Mouse (Mus musculus) c-Kit-positive CD71-positive TER-119-negative erythroid progenitor cells, embryonic 14.5 days (primary cell): ENCODE results near the gene Npas3.

Source experiments
- DNase-seq: peaks from one replicate; pipeline ENCODE4 v3.0.0-alpha.2; 2013; ENCODE audit warnings: low read depth

Gene Npas3

DNA sequence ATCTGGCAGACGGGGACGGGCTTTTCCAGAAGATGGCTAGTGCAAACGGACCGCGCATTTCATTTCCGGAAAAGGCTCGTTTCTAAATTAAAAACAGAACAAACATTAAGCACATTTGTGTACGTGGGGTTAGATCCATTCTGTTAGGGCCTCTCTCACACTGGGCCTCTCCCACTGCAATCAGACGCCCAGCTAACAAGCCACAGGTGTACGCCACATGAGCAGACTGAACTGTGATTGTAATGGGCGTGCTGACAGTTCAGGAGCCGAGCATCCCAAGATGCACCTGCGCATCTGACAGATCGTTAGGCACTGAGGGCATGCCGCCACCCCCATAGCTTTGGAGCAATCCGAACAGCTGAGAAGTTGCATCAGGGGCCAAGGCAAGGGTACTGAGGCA lies 816.5 kb downstream of the Npas3 start:
- DNase-seq, result no peak

DNA sequence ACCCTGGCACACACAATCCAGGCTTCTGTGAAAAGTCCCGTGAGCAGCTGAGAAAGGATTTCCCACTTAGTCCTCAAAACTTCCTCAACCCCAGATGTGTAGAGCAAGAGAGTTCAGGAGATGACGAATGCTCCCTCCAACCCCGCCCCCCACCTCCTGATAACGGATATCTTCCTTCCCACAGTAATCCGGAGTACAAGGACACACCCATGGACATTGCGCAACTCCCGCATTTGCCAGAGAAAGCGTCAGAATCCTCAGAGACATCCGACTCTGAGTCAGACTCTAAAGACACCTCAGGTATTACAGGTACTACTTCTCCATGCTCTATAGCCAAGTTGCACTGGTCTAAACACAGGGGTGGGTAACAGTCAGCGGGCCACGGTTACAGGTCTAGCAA lies 817.1 kb downstream of the Npas3 start:
- peak; percentile 9 for DNase-seq

DNA sequence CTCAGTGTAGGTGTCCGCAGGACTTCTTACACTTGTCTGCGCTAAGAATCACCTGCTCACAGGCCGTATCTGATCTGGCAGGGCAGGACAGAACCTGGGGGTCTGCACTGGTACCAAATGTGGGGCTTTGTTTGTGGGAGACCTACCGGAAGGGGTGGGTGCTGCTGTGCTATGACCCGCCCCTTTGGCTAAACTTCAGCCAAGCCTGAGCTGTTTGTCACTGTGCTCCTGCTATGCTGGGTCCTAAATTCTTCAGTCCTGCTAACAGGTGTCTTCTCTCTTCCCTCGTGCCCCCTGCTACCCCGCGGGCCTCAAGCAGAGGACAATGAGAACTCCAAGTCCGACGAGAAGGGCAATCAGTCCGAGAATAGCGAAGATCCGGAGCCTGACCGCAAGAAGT lies 818.9 kb downstream of the Npas3 start:
- no peak for DNase-seq

DNA sequence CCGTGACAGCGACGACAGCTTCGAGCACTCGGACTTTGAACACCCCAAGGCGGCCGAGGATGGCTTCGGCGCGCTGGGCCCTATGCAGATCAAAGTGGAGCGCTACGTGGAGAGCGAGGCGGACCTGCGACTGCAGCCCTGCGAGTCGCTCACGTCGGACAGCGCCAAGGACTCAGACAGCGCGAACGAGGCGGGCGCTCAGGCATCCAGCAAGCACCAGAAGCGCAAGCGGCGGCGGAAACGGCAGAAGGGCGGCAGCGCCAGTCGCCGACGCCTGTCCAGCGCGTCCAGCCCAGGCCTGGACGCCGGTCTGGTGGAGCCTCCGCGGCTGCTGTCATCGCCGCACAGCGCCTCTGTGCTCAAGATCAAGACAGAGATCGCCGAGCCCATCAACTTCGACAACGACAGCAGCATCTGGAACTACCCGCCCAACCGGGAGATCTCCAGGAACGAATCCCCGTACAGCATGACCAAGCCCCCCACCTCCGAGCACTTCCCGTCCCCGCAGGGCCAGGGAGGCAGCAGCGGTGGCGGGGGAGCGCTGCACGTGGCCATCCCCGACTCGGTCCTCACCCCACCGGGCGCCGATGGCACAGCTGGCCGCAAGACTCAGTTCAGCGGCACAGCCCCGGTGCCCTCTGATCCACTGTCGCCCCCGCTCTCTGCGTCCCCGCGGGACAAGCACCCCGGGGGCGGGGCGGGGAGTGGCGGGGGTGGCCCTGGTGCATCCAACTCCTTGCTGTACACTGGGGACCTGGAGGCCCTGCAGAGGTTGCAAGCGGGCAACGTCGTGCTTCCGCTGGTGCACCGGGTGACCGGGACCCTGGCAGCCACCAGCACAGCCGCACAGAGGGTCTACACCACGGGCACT lies 819.6 kb downstream of the Npas3 start:
- DNase-seq, result no peak

DNA sequence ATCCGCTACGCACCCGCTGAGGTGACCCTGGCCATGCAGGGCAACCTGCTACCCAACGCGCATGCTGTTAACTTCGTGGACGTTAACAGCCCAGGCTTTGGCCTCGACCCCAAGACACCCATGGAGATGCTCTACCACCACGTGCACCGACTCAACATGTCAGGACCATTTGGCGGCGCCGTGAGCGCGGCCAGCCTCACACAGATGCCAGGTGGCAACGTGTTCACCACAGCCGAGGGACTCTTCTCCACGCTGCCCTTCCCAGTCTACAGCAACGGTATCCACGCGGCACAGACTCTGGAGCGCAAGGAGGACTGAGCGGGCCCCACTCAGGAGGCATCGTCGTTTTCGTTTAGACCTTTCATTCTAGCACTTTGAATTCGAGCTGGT lies 820.3 kb downstream of the Npas3 start:
- no peak for DNase-seq

DNA sequence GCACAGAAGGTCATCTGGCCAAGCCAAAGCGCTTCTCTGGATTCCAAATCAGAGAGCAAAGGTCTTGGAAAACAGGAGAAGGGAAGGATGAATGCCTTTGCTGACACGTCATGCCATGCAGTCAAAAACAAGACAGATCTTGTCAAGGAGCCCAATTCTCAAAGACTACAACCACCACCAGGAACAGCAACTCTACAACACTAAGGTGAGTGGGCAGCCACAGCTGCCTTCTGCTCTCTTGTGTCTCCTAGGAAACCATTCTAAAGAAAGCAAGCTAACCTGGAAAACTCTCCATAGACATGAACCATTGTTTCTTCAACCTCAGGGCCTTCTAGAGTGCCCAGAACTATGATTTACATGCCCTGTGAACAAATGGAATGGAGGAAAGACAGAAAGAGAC lies 825.5 kb downstream of the Npas3 start:
- DNase-seq, result no peak

DNA sequence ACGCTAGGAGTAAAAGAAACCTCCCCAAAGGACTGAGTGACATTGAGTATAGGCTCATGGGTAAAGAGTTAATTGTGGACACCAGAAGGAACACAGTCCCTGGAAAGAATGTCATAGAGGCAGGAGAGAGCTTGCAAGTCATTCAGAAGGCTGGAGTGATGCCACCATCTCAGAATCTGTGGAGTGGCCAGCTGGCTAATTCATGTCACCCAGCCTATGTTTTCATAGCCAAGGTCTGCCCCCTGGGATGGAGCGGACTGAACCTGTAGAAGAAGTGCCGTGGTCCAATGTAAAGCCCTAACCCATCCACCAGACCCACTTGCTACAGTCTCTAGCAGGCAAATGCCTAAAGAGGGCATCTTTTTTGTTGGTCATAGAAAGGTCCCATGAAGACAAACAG lies 832.5 kb downstream of the Npas3 start:
- DNase-seq, result no peak

DNA sequence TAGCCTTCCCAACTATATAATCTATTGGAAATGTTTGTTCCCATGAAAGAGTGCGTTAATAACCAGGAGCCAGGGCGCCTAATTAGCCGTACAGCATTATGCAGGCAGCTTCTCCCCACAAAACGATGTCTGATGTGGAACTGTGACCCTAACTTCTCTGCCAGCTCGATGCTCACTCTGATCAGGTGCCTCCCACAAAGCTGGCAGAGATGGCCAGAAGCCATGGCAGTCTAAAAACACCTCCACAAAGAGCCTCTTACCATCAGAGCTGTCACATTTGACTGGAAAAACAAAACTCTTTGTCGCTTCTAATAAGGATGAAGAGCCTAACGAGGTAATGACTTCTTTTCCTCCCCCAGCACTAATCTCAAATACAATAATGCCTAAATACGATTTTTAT lies 845.3 kb downstream of the Npas3 start:
- no peak for DNase-seq

DNA sequence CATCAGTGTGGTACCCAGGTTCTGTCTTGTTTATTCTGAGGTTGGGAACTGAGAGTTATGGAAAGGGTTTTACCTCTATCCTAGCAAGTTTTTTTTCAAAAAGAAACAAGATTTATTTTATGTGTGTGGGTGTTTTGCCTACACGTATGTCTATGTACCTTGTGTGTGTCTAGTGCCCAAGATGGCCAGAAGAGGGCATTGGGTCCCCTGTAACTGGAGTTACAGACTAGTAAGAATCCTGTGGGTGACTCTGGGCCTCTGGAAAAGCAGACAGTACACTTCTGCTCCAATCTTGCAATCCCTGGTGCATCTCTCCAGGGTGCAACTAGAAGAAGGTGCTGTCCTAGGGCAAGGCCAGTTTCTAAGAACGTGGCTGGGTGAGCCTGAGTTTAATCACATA lies 848.0 kb downstream of the Npas3 start:
- DNase-seq, result no peak

DNA sequence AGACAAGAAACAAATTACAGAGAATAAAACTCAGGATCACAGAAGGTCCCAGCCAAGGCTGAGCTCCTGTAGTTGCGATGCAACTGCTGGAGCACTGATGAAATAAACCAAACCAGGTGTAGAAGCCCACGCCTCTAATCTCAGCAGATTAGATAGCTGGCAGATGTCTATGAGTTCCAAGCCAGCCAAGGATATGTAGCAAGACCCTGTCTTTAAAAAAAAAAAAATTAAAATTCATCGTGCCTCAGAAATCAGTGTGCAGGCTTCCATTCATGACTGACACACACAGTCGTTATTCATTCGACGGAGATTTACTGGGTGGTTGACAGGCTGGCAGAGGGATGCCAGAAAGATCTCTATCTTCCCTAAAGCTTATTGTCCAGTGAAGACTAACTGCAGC lies 849.7 kb downstream of the Npas3 start:
- no peak for DNase-seq

DNA sequence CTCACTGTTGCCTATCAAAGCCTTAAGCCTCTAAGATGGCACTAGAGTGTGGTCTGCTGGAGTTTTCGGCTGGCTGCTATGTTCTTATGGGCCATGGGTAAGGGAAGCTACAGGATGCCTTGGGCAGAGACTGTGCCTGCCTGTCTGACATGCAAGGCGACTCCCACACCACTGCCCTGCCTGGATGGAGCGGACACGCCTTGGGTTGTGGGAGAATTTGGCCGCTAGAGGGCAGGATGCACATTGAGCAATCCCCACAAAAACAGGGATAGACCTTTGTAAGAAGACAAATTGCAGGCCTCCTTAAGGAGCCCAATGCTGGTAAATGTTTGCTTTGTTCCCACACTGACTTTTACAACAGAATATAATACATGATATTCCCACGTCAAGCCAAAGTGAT lies 850.3 kb downstream of the Npas3 start:
- peak; percentile 11 for DNase-seq

DNA sequence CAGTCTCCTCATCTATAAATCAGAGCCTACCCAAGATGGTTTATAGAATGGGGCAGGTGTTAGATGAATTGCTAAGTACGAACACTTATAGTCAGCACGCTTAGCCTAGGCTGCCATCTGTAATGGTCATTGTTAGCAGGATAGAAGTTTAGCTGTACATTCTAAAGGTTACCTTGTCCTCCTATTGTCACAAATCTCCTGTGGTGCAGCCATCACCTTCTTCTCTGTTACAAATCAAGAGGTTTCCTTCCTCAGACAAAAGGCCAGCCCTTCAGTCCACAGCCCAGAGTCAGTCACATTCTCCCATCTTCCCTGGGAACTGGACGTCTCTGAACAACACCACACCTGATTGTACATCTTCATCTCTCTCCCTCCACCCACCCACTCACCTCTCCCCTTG lies 851.0 kb downstream of the Npas3 start:
- DNase-seq, result no peak

DNA sequence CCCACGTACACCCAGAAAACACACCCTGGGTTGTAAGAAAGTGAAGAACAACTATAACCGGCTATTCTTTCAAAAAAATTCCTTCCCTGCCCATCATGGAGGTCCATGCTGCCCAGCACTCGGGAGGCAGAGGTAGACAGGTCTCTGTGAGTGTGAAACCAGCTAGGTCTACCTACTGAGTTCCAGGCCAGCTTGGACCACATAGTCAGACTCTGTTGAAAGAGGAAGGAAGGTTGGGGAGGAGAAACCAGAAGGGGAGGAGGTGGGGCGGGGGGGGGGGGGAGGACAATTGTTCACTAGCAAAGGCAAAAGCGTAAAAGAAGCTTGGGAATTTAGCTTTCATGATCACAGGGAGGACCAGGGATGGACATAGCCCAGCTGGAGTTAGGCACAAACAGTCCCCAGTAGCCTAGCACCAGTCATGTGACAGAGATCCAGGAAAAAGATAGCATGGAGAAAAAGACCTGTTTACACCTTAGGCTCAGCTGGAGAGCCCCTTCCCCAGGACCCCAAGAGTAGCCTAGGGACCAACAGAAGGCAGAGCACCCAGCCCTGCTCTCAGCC lies 852.9 kb downstream of the Npas3 start:
- no peak for DNase-seq

DNA sequence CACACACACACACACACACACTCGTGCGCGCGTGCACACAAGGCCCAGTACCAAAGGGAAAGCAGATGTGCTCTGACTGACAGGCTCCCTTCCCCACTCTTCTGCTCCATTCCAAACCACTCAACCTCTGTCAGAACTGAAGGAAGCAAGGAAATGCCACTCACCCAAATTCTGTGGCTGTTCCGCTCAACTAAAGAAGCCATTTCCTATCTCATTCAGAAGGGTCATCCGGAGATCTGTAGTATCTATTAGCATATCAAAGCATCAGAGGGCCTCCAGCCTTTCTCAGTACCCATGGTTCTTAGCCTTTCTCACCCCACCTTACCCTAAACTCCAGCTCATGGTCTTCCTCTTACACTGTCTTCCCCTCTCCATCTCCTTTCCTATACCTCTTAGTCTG lies 854.0 kb downstream of the Npas3 start:
- no peak for DNase-seq

DNA sequence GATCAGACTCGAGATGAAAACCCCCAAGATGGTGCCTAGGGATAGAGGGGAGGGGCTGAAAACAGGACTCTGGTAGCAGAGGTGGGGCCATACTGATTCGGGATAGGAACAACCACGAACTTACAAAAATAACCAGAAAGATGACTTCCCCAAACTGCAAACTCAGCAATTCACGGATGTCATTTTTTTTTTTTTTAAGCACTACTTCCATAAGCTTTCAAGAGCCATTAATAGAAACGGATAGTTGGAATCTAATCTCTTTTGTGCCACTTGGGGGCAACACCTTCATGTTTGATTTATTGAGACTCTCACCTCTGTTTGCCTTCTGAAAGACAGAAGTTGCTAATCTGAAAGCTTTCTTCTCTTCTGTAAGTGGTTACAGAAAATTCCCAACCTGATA lies 857.1 kb downstream of the Npas3 start:
- no peak for DNase-seq

DNA sequence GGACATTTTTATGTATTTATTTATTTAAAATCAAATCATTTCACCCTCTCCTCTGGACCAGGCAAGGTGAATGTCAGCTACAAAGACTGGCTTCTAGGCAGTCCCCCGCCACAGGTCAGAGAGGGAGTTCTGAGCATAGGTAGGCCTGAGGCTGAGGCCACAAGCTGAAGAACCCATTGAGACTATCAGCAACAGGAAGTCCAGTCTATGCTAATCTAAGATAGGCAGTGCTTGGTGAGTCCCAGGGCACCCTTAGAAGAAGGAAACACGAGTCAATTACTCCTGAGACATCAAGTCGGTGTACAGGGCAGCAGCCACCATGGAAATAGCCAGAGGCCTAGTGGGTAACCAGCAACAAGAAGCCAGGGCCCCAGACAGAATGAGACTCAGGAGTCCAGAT lies 857.5 kb downstream of the Npas3 start:
- DNase-seq, result no peak

DNA sequence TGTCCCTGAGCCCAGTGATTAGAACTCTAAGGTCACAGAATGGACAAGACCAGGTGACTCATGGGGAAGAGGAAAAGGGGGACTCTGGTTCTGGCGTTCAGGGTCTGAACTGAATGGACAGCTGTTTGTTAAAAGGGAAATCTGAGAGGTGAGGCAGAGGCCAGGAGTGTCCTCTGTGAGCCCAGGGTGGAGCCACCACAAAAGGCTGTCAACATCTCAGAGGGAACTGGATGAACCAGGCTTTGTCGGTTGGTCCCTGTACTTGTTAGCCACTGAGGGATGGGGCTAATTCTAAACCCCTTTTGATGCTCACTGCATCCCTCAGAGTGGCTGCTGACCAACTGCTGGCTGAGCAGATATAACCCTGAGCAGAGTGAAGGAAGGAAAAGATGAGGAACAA lies 861.9 kb downstream of the Npas3 start:
- no peak for DNase-seq

DNA sequence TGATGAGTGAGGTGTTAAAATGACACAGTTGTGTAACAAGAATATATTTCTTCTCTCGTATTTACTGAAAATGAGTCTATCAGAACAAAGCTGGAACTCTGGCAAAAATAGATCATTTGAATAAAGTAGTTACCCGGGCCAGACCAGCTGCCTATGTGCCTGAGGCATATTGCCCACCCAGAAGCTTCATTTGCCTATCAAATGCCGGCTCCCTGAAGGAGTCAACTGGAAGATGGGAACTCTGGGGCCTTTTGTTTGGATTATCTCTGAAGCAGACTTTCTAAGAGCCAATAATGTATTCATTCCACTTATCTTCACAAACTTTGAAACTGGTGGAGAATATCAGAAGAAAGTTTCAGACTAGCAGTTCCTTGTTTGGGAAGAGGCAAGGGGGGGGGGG lies 862.5 kb downstream of the Npas3 start:
- DNase-seq, result no peak

DNA sequence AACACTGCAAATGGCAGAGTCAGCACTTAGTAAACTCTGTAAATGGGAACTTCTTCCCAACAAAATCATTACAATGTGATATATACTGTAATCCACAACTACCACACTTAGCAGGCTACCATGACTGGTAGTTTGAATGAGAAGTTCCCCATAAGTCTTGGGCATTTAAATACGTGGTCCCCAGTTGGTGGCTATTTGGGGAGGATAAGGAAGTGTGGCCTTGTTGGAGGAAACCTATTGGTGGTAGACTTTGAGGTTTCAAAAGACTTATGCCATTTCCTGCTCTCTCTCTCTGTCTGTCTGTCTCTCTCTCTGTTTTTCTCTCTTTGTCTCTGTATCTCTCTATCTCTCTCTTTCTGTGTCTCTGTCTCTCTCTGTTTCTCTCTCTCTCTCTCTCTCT lies 871.9 kb downstream of the Npas3 start:
- no peak for DNase-seq

DNA sequence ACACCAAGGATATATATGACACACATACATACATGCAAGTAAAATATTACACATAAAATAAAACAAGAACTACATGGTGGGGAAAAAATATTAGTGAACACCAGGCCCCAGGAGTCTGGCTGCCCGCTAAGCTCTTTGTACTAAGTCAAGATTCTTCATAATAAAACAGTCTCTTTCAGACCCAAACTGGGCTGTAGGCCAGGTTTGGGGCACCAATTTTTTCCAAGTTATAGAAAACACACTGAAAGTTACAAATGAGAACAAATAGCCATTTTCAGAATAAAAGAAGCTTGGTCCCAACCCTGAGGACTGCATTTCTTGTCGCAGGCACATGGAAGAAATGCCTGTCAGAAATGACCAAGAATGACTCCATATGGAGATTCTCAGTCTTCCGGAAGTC lies 872.8 kb downstream of the Npas3 start:
- DNase-seq, result no peak
